Mouse (Mus musculus) layer of hippocampus, adult 2 months (tissue): ENCODE data around the gene Akap2. TPM values are rescaled to one million over a fixed set of nuclear protein-coding genes. Genes with fewer than 3 reads are reported as not detected.

Experiments
- DNase-seq, 2 experiments: peaks; one replicate each; pipeline ENCODE4 v3.0.0; 2022; ENCODE audit warnings: low spot score in 2 of 2
- H3K27ac ChIP-seq: fragments of 200-600 bp; 2 replicates; pipeline ENCODE4 v1.8.1; 2022
- H3K4me3 ChIP-seq: fragments of 200-600 bp; 2 replicates; pipeline ENCODE4 v1.8.1; 2022; ENCODE audit warnings: mild to moderate bottlenecking
- CTCF ChIP-seq: fragments of 200-600 bp; conservative IDR thresholded peaks from 2 replicates; pipeline ENCODE4 v1.8.1; 2022; ENCODE audit warnings: antibody characterized with exemption, mild to moderate bottlenecking, moderate library complexity
- total RNA-seq, 2 experiments: library from RNA; stranded (reverse); gene quantifications; 2 replicates each; pipeline ENCODE4 v1.2.3; 2021

Akap2 gene
- total RNA-seq, 2 experiments from 2014 or later = 46.8 to 52.0 TPM

DNA sequence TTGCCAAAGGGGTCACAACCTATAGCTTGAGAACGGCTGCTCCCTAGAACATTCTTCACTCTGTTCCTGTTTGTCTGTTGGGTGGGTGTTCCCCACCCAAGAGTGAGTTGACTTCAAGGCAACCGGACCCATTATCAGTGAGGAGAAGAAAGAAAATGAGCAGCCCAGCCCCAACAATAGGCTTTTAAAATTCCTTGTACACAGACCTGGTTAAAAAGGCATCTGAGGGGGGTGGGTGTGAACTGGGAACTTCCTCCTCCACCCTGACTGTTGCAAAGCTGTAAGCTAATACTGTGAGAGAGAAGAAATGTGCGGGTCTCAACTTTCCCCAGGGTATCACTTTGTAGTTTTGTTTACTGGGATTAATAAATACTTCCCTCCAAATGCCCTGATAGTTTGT, 77.1 kb downstream of the Akap2 start:
- DNase-seq = no peak
- no peak overlapping the region for H3K27ac ChIP-seq
- H3K4me3 ChIP-seq = no peak overlapping the region
- no peak for TF ChIP-seq CTCF

DNA sequence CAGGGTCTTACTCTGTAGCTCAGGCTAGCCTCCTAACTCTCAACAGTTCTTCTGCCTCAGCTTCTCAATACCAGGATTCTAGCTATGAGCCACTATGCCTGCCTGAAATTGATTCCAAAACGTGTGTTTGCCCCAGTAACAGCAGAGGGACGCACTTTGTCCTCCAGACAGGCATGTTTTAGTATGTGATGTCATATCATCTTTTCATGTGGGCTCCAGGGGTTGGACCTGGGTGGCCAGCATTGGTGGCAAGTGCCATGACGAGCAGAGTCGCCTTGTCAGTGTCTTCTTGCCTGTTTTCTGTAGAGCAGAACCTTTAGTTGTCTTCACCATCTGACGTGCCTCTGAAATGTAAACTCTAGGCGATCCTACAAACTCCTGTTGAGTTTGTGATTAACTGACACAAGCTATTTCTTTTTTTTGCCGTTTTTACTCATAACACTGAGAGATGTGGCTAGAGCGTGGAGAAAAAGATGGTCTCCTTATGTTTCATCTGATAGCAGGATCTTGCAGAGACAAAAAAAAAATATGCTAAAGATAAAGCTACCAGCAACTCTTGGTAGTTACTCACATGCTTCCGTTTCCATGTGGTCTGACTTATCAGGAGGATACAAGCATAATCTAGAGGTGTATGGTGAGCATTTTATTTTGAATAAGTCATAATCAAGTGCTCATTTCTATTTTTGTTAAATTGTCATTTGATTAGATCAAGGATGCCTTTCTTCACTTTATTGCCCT, 80.3 kb downstream of the Akap2 start:
- DNase-seq = no peak
- TF ChIP-seq CTCF = no peak
- Histone ChIP-seq H3K27ac (no peak overlapping the region), H3K4me3 (no peak overlapping the region)

DNA sequence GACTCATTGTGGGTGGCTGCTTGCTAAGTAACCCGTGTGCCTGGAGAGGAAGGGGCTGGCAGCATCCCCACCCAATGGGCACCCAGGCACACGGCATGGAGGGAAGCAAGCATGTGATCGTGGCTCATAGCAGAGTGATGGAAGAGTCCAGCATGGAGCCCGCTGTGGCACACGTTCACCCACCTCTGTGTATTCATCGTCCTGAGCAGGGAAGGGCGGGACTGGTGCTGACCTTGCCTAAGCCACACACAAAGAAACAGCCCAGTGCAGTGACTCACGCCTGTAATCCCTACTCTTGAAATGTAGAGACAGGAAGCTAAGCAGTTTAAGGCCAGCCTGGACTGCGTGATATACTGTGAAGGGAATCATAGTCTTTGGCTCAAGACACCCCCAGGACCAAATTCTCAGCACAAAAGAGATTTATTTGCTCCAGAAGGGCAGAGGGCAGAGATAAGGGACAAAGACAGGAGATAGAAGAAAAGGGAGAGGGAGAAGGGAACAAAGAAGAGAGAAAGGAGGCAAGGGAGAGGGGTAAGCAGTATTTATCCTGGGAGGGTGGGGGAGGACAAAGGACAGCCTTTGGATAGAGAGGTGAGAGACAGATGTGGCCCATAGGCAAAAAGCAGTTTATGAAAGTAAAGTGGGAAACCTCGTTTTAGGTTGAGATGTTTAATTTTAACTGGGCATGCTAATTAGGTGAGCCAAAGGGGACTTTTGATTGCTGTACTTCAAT, 81.0 kb downstream of the Akap2 start:
- Histone ChIP-seq H3K27ac (no peak overlapping the region), H3K4me3 (no peak overlapping the region)
- DNase-seq = no peak
- no peak for TF ChIP-seq CTCF

DNA sequence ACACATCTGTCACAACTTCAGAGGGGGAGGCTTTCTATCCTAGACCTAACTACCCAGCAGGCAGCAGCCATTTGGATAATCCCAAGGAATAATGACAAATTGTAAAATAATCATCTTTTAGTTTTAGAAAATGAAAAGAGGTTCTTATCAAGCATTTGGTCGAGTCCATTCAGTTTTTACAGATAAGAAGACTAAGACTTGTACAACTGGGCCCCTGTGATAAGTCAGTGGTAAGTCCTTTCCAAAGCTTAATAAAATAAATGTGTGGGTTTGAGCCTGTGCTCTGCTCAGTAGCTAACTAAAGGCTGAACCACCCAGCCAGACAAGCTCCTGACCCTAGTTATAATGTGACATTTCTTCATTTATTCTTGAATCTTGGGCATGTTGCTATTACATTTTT, 81.8 kb downstream of the Akap2 start:
- no peak overlapping the region for H3K4me3 ChIP-seq
- DNase-seq = no peak
- H3K27ac ChIP-seq = no peak overlapping the region
- no peak for TF ChIP-seq CTCF

DNA sequence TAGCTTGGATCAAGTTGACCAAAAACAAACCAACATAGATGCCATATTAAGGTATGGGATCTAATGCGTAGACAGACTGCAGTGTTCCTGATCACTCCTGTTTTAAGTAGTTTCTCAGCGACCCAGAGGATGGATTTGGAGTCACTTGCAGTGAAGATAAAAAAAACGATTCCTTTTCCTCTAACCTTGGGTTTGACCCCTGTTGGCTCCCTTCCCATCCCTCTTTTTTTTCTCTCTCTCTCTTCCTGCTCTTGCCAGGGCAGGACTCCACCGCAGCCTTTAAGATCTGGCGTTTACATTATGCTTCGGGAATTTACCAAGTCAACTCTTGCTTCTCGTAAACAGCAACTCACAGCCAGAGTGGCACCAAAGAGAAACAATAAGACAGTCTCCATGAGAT, 83.8 kb downstream of the Akap2 start:
- H3K4me3 ChIP-seq = no peak overlapping the region
- DNase-seq = no peak
- no peak overlapping the region for H3K27ac ChIP-seq
- TF ChIP-seq CTCF = no peak

DNA sequence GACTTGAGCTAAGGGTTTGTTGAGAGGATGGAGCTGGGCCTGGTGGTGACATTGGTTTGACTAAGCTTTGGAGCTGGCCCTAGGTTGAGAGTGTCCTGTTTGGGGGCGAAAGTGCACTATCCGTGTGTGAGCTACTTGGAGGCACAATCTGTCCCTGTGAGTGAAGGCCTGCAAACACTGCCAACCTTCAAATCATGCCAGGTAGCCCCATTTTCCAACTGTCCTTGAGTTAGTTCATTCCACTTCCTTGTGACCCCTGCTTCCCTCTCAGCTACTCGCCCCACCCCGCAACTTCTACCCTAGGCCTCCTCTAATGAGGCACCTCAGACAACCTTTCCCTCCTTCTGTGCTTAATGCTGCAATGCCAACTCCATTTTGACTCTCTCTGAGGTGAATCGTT, 84.5 kb downstream of the Akap2 start:
- DNase-seq = no peak
- Histone ChIP-seq H3K4me3 (no peak overlapping the region), H3K27ac (no peak overlapping the region)
- no peak for TF ChIP-seq CTCF

DNA sequence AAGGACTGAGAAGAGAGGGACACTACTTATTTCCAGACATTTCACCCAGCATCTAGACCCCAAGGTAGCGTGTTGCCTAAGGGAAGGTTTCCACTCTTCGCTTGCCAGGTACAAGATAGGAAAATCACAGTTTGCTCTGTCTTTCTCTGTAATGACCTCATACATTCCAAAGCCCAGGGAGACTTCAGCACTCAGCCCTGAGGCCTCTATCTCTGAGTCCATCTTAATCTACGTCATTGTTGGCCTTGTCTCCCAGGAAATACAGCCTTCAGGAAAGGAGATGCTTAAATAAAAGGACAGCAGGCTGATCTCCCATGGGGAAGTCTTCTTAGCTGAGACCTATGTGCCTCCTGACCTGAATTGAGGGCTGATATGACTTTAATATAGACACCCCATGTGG, 85.0 kb downstream of the Akap2 start:
- TF ChIP-seq CTCF = no peak
- no peak overlapping the region for H3K4me3 ChIP-seq
- no peak overlapping the region for H3K27ac ChIP-seq
- no peak for DNase-seq

DNA sequence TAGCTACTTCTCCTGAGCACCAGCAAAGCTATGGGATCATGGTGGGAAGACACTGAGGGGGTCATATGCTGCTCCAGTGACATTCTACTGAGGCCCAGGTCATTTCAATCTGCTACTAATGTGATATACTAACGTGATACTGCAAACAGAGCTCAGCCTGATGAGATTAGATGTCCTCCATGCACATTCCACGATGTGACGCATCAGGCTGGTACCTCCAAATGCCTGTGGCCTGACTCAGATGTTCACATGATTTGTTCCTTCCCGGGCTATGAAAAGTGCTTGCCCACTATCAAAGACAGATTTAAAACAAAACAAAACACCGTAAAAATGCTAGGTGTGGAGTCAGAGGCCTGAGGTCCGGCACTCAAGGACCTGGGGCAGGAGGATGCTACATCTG, 87.4 kb downstream of the Akap2 start:
- H3K27ac ChIP-seq = no peak overlapping the region
- H3K4me3 ChIP-seq = no peak overlapping the region
- TF ChIP-seq CTCF = no peak
- no peak for DNase-seq

DNA sequence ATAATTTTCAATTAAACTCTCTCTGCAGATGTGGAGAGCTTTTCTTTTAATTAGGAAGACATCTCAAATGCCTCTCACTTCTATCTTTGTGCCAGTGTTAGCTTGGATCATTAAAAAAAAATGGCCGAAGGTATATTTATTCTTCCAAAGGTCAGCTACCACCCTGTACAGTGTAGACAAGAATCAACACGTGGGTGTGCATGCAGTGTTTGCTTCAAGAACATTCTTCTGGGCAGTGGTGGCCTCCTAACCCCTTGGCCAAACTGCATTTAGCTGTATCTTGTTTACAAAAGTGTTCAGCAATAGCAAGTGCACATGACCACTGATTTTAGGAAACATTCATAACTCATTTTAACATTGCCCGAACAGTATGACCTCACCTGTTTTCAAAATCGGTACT, 92.0 kb downstream of the Akap2 start:
- Histone ChIP-seq H3K27ac (no peak overlapping the region), H3K4me3 (no peak overlapping the region)
- DNase-seq = no peak
- no peak for TF ChIP-seq CTCF

DNA sequence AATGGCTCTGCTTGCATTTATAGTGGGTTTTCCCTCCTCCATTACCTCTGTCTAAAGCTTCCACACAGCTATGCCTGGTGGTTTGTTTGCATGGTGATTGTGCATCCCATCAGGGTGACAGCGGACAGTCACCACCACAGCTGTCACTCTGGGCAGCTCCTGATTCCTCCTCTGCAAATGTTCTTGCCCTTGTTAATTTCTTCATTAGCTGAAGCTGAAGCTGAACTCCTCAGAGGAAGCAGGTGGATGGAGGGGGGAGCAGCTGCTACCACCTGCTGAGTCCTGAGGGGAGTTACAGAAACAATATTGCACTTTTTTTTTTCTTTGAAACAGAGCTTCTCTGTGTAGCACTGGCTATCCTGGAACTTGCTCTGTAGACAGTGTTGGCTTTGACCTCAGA, 94.6 kb downstream of the Akap2 start:
- Histone ChIP-seq H3K4me3 (no peak overlapping the region), H3K27ac (no peak overlapping the region)
- no peak for TF ChIP-seq CTCF
- no peak for DNase-seq

DNA sequence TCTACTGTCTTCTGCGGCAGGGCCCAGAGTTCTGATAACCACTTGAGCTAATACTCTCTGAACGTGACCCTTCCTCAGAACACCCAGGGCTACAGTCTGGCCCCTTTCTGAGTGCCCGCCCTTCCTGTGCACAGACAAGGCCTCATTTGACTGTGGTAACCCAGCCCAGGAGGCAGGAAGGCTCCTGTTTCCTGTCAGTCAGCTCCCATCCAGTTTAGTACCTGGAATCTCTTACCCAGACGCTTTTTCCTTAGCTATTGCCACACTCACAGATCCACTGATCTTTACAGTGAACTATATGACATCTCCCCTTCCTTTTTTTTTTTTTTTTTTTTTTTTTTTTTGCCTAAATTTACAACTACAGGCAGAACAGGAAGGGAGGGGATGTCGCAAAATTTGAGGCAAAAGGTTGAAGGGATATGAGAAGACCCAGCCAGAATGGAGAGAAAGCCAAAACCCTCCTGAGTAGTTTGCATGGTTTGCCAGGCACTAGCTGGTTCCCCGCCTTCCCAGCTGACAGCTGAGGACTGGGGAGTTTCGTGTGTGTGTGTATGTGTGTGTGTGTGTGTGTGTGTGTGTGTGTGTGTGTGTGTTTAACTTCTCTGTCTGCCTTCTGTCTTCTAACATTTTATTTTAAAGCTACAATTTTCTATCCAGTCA, 95.6 kb downstream of the Akap2 start:
- no peak for TF ChIP-seq CTCF
- H3K27ac ChIP-seq = peak overlapping the region; percentile 72

DNA sequence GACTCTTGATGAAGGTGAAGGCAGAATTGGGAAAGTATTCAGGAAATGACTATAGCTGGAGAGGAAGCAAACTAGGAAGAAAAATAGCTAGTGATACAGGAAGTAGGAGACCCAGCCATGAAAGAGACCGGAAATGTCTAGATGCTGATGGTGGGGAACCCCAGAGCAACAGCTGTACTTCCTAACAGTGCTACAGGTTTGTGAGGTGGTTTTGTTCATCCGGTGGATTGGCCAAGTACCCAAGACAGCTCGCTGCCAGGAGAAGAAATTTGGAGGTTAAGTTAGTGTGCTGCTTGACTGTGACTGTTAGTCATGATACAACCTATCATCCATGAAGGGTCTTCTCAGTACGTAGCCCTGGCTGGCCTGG, 96.1 kb downstream of the Akap2 start:
- 0 out of 2 replicates have a peak overlapping the region, but pooled peaks have one; percentile 43 for H3K27ac ChIP-seq
- TF ChIP-seq CTCF = no peak
- DNase-seq = no peak
- H3K4me3 ChIP-seq = no peak overlapping the region

More for the DNA sequence above, 95.6 kb downstream of the Akap2 start:
- no peak for DNase-seq
- H3K4me3 ChIP-seq = no peak overlapping the region

DNA sequence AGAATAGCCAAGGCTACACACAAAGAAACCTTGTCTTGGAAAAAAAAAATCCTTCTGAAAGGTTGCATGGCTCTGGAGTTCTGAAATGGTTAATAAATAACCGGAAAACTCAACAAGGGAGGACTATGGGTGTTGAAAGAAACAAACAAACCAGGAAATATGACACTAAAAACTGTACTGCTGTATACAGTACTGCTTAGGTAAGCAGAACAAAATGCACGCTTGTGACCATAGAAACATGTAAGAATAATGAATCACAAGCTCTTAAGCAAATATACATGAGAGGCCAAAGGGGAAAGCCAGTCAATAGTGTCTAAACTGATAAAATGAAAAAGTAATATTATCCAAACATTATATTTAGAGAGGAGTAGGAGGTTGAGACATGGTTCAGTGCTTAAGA, 97.9 kb downstream of the Akap2 start:
- TF ChIP-seq CTCF = no peak
- Histone ChIP-seq H3K27ac (no peak overlapping the region), H3K4me3 (no peak overlapping the region)
- no peak for DNase-seq
